Mouse (Mus musculus) myocyte (in vitro differentiated cells): Measurements from ENCODE around the gene Fosl2. TPM values are rescaled to one million over a fixed set of nuclear protein-coding genes. Genes with fewer than 3 reads are reported as not detected.
"Not testable (repeated sequence)": the region's sequence is repeated elsewhere in the genome, so short reads cannot be mapped to it uniquely, and the experiment has no call there.

Experiments used
- H3K27me3 ChIP-seq: one replicate; pipeline ENCODE4 v1.6.1; 2011; ENCODE audit not compliant: control insufficient read depth, insufficient read depth, insufficient read length
- H3K36me3 ChIP-seq: one replicate; pipeline ENCODE4 v1.6.1; 2011; ENCODE audit not compliant: control insufficient read depth, insufficient read depth
- H3K4me2 ChIP-seq: one replicate; pipeline ENCODE4 v1.6.1; 2011; ENCODE audit warnings: low read depth, control low read depth
- H3K4me3 ChIP-seq: one replicate; pipeline ENCODE4 v1.5.1; 2011; ENCODE audit warnings: mild to moderate bottlenecking, control low read depth, moderate library complexity
- H3K79me2 ChIP-seq: one replicate; pipeline ENCODE4 v1.6.1; 2011; ENCODE audit not compliant: control insufficient read depth, insufficient read depth
- H3ac ChIP-seq: one replicate; pipeline ENCODE4 v1.6.1; 2011; ENCODE audit not compliant: control insufficient read depth, insufficient read length
- CEBPB ChIP-seq: IDR thresholded peaks from 2 replicates; pipeline ENCODE4 v1.6.1; 2011; ENCODE audit warnings: mild to moderate bottlenecking, moderate library complexity; ENCODE audit not compliant: poor library complexity, insufficient read depth, severe bottlenecking
- E2F4 ChIP-seq: IDR thresholded peaks from one replicate; pipeline ENCODE4 v1.6.1; 2011; ENCODE audit warnings: mild to moderate bottlenecking, control low read depth, moderate library complexity; ENCODE audit not compliant: insufficient read depth
- MAX ChIP-seq: IDR thresholded peaks from one replicate; pipeline ENCODE4 v1.6.1; 2011; ENCODE audit warnings: low read depth, mild to moderate bottlenecking, control low read depth
- MYOD1 ChIP-seq, 3 experiments: IDR thresholded peaks; one replicate each; pipeline ENCODE4 v1.6.1; 2011; ENCODE audit warnings: control low read depth in 2 of 3, low read depth in 2 of 3, mild to moderate bottlenecking in 2 of 3, moderate library complexity in 1 of 3; ENCODE audit not compliant: insufficient read length in 2 of 3, control insufficient read depth in 1 of 3
- MYOG ChIP-seq, 3 experiments: IDR thresholded peaks; one replicate each; pipeline ENCODE4 v1.6.1; 2011; ENCODE audit warnings: control low read depth in 2 of 3, low read depth in 2 of 3, mild to moderate bottlenecking in 2 of 3; ENCODE audit not compliant: insufficient read length in 2 of 3, control insufficient read depth in 1 of 3, insufficient read depth in 1 of 3
- POLR2A ChIP-seq: IDR thresholded peaks from one replicate; pipeline ENCODE4 v1.6.1; 2011; ENCODE audit warnings: low read depth, mild to moderate bottlenecking, control low read depth, moderate library complexity; ENCODE audit not compliant: insufficient read length
- POLR2AphosphoS2 ChIP-seq: IDR thresholded peaks from one replicate; pipeline ENCODE4 v1.6.1; 2011; ENCODE audit warnings: low read depth, control low read depth; ENCODE audit not compliant: insufficient read length
- REST ChIP-seq: IDR thresholded peaks from one replicate; pipeline ENCODE4 v1.6.1; 2011; ENCODE audit warnings: mild to moderate bottlenecking, control low read depth, moderate library complexity; ENCODE audit not compliant: insufficient read depth, insufficient read length
- SRF ChIP-seq: IDR thresholded peaks from one replicate; pipeline ENCODE4 v1.6.1; 2011; ENCODE audit warnings: low read depth; ENCODE audit not compliant: control insufficient read depth, insufficient read length
- TCF12 ChIP-seq: IDR thresholded peaks from one replicate; pipeline ENCODE4 v1.6.1; 2011; ENCODE audit warnings: mild to moderate bottlenecking, control low read depth; ENCODE audit not compliant: poor library complexity, insufficient read depth, severe bottlenecking
- TCF3 ChIP-seq: IDR thresholded peaks from one replicate; pipeline ENCODE4 v1.6.1; 2011; ENCODE audit warnings: low read depth, control low read depth; ENCODE audit not compliant: insufficient read length
- USF1 ChIP-seq: IDR thresholded peaks from one replicate; pipeline ENCODE4 v1.6.1; 2011; ENCODE audit warnings: low read depth, mild to moderate bottlenecking, control low read depth, moderate library complexity
- polyA plus RNA-seq: library from polyadenylated mRNA; unstranded; fragments of >200 nt; fragmentation: generic; extraction: Trizol; gene quantifications from one replicate; pipeline ENCODE4 v1.2.1, GENCODE M21; 2012; ENCODE audit warnings: missing spikeins

Gene Fosl2
- polyA plus RNA-seq, 1 experiment: 30.9 TPM

DNA sequence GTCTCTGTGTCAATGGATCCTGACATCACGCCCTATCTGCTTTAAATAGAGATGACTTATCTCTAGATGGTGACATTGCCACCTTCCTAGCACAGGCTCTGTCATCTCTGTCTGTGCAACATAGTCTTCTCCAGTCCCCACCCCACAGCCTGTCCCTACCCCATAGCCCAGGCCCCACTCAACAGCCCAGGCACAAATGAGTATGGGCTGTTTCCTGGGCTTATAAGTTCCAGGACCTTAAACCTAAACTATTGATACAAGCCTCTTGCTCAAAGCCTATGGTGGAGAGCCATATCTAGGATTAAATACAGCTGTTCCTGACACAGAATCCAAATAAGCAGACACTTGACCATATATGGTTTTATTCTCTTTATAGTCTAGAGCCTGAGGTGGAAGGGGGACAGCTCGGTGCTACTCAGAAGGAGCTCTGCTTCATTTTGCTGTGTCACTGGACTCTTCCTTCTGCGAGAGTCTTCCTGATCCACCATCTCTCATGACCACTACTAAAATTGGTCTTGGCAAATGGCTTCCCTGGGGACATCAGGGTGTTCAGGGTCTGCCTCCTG lies 28.0 kb downstream of the Fosl2 start:
- no peak for TF ChIP-seq REST
- TF ChIP-seq TCF12: no peak
- TF ChIP-seq E2F4: no peak
- TF ChIP-seq MYOD1 (IDR thresholded peaks at IDR 0.05; ENCODE audit: control insufficient read depth in 1 of 3, insufficient read length in 2 of 3, low read depth in 2 of 3): no peak
- no peak for TF ChIP-seq TCF3
- TF ChIP-seq POLR2AphosphoS2: no peak
- TF ChIP-seq MAX: no peak
- no peak for TF ChIP-seq CEBPB
- no peak for TF ChIP-seq POLR2A
- no peak for TF ChIP-seq USF1
- no peak for TF ChIP-seq SRF
- TF ChIP-seq MYOG (IDR thresholded peaks at IDR 0.05; ENCODE audit: control insufficient read depth in 1 of 3, insufficient read depth in 1 of 3, insufficient read length in 2 of 3, low read depth in 2 of 3): no peak
- Histone ChIP-seq H3K36me3 (no peaks in the 10 kb centered on the region), H3K79me2 (no peaks in the 10 kb centered on the region), H3K27me3 (no peaks in the 10 kb centered on the region), H3K4me2 (no peak overlapping the region), H3ac (no peak overlapping the region), H3K4me3 (no peak overlapping the region)

GRCm38 (mm10) chr5:32172188-32172587 lies 36.6 kb downstream of the Fosl2 start:
- no peak overlapping the region for H3K4me2 ChIP-seq
- H3K4me3 ChIP-seq: no peak overlapping the region
- H3K79me2 ChIP-seq: no peaks in the 10 kb centered on the region
- H3K27me3 ChIP-seq: no peaks in the 10 kb centered on the region
- no peaks in the 10 kb centered on the region for H3K36me3 ChIP-seq
- no peak overlapping the region for H3ac ChIP-seq
- no peak for TF ChIP-seq E2F4
- TF ChIP-seq TCF3: no peak
- TF ChIP-seq MYOD1 (IDR thresholded peaks at IDR 0.05; ENCODE audit: control insufficient read depth in 1 of 3, insufficient read length in 2 of 3, low read depth in 2 of 3): peak in 2 of 3 experiments; percentile 38 to 87
- TF ChIP-seq CEBPB: no peak
- no peak for TF ChIP-seq MAX
- TF ChIP-seq REST: no peak
- TF ChIP-seq POLR2A: no peak
- peak in 1 of 3 experiments; percentile 46 for TF ChIP-seq MYOG (IDR thresholded peaks at IDR 0.05; ENCODE audit: control insufficient read depth in 1 of 3, insufficient read depth in 1 of 3, insufficient read length in 2 of 3, low read depth in 2 of 3)
- no peak for TF ChIP-seq SRF
- no peak for TF ChIP-seq TCF12
- no peak for TF ChIP-seq USF1

DNA sequence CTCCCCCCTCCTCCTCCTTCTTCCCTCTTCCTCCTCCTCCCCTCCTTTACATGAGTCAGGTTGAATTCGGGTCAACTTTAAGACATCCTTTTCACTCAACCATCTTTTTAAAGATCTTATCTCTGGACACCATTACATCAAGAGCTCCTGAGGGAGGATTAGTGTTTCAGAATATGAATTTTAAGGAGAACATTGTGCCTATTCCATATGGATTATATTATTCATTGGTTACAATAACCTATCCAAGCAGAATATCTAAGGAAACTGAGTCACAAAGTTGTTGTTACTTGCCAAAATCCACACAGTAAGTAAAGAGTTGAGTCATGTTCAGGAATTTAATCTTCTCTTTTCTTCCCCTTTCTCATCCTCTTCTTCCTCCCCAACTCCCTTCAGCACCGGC lies 41.2 kb downstream of the Fosl2 start:
- Histone ChIP-seq H3K79me2 (no peaks in the 10 kb centered on the region), H3ac (no peak overlapping the region), H3K27me3 (no peaks in the 10 kb centered on the region), H3K4me2 (no peak overlapping the region), H3K36me3 (no peaks in the 10 kb centered on the region), H3K4me3 (no peak overlapping the region)
- no peak for TF ChIP-seq USF1
- no peak for TF ChIP-seq MYOD1 (IDR thresholded peaks at IDR 0.05; ENCODE audit: control insufficient read depth in 1 of 3, insufficient read length in 2 of 3, low read depth in 2 of 3)
- TF ChIP-seq MAX: no peak
- no peak for TF ChIP-seq MYOG (IDR thresholded peaks at IDR 0.05; ENCODE audit: control insufficient read depth in 1 of 3, insufficient read depth in 1 of 3, insufficient read length in 2 of 3, low read depth in 2 of 3)

- Histone ChIP-seq H3K4me2 (no peak overlapping the region), H3K36me3 (no peaks in the 10 kb centered on the region), H3K79me2 (no peaks in the 10 kb centered on the region), H3K27me3 (no peaks in the 10 kb centered on the region), H3K4me3 (no peak overlapping the region), H3ac (no peak overlapping the region)
- TF ChIP-seq MAX: no peak
- TF ChIP-seq CEBPB: no peak
- TF ChIP-seq MYOG (IDR thresholded peaks at IDR 0.05; ENCODE audit: control insufficient read depth in 1 of 3, insufficient read depth in 1 of 3, insufficient read length in 2 of 3, low read depth in 2 of 3): no peak
- TF ChIP-seq USF1: no peak
- TF ChIP-seq POLR2AphosphoS2: no peak
- no peak for TF ChIP-seq MYOD1 (IDR thresholded peaks at IDR 0.05; ENCODE audit: control insufficient read depth in 1 of 3, insufficient read length in 2 of 3, low read depth in 2 of 3)
- TF ChIP-seq TCF3: no peak
Measured at GRCm38 (mm10) chr5:32177737-32178136, 42.1 kb downstream of the Fosl2 start.

- H3K4me2 ChIP-seq, H3K36me3 ChIP-seq, H3K79me2 ChIP-seq, H3K27me3 ChIP-seq, H3K4me3 ChIP-seq, H3ac ChIP-seq: not testable (repeated sequence)
Measured at GRCm38 (mm10) chr5:32178720-32179119, 43.1 kb downstream of the Fosl2 start.
